Mouse (Mus musculus) hindbrain, postnatal 0 days (tissue): ENCODE data around the gene Srgap3. TPM values are rescaled to one million over a fixed set of nuclear protein-coding genes. Genes with fewer than 3 reads are reported as not detected.

Experiments used
- ATAC-seq: fragments of 200-750 bp; cut with Nextera tagmentation; 2 replicates; pipeline ENCODE4 v1.8.0; 2017; ENCODE audit warnings: mild to moderate bottlenecking, moderate TSS enrichment, moderate library complexity
- DNase-seq: peaks from one replicate; pipeline ENCODE4 v3.0.0-alpha.2; 2015; ENCODE audit warnings: low spot score
- H3K27ac ChIP-seq: fragments of 300-500 bp; sonication (generic); 2 replicates; pipeline ENCODE4 v1.5.1; 2014; ENCODE audit warnings: mild to moderate bottlenecking
- H3K27me3 ChIP-seq: fragments of 300-500 bp; sonication (generic); 2 replicates; pipeline ENCODE4 v1.6.1; 2014; ENCODE audit warnings: low read length, mixed read lengths; ENCODE audit not compliant: insufficient read depth
- H3K36me3 ChIP-seq: fragments of 300-500 bp; sonication (generic); 2 replicates; pipeline ENCODE4 v1.6.1; 2014; ENCODE audit warnings: low read length, mixed read lengths; ENCODE audit not compliant: insufficient read depth
- H3K4me1 ChIP-seq: fragments of 300-500 bp; sonication (generic); 2 replicates; pipeline ENCODE4 v1.6.1; 2014; ENCODE audit warnings: antibody characterized with exemption, low read length, mixed read lengths; ENCODE audit not compliant: insufficient read depth
- H3K4me2 ChIP-seq: fragments of 300-500 bp; sonication (generic); 2 replicates; pipeline ENCODE4 v1.6.1; 2014; ENCODE audit warnings: low read depth, mild to moderate bottlenecking, low read length, moderate library complexity, mixed read lengths
- H3K4me3 ChIP-seq: fragments of 300-500 bp; sonication (generic); 2 replicates; pipeline ENCODE4 v1.5.1; 2014; ENCODE audit warnings: low read length
- H3K9ac ChIP-seq: fragments of 300-500 bp; sonication (generic); replicated peaks from 2 replicates; pipeline ENCODE4 v1.6.1; 2014; ENCODE audit warnings: mild to moderate bottlenecking, low read length, moderate library complexity, mixed read lengths
- H3K9me3 ChIP-seq: fragments of 300-500 bp; sonication (generic); 2 replicates; pipeline ENCODE4 v1.6.1; 2016; ENCODE audit warnings: low read length, mixed read lengths
- CTCF ChIP-seq: IDR thresholded peaks from 2 replicates; pipeline ENCODE4 v1.5.1; 2016; ENCODE audit warnings: antibody characterized with exemption, control low read depth, low read depth
- WGBS: fragments of 180-500 bp; shearing (Covaris S2); extraction: QIAGEN DNeasy Blood & Tissue Kit; methylation state at CpG from one replicate; pipeline ENCODE4 v1.1.7; 2014; 5-methylcytosine and 5-hydroxymethylcytosine counted together
- polyA plus RNA-seq: library from polyadenylated mRNA; unstranded; fragments of >200 nt; fragmentation: Nextera tagmentation; extraction: Ambion mirVana; gene quantifications from 2 replicates; pipeline ENCODE4 v1.2.1, GENCODE M21; 2015
- total RNA-seq: library from RNA; depleted of rRNA; stranded (reverse); fragments of >200 nt; gene quantifications from 2 replicates; pipeline ENCODE4 v1.2.3, GENCODE M21; 2014

Srgap3 gene
- total and polyA plus RNA-seq, 2 experiments from 2014 or later, result 23.7 to 55.8 TPM

DNA sequence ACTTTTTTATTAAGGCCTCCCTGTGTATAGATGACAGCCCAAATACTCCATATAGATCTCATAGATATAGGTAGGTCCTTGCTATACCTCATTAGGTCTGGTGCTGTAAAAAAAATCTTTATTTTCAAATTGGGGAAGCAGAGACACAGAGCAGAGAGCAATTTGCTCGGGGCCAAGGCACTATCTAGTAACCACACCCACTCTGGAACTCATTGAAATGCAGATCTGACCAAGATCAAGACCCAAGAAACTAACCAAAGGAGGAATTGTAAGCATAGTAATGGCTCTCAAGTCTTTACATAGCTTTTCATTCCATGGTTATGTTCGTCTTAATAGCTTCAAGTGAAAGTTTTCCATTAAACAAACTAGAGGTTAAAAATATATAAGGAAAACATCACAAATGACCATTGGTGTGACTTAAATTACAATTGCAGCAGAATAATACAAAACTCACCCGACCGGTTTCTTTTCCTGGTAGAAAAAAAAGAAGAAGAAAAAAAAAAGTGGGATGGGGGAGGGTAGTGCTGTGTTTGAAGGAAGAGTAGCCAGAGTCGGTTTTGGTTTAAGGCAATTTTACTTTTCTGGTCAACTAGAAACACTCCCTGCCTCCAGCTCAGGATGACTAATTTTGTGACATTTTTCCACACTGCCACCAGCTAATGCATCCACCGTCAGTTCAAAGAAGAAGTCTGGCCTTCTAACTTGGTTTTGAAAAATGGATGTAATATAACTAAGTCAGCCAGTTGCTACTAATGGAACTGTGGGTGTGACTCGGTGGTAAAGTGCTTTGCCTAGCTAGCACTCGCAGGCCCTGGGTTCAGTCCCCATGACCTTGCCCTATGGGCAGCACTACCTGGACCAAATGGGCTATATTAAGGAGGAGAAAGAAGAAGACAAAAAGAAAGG lies 3.4 kb upstream of the Srgap3 start:
- H3K4me2 ChIP-seq, result no peak overlapping the region

DNA sequence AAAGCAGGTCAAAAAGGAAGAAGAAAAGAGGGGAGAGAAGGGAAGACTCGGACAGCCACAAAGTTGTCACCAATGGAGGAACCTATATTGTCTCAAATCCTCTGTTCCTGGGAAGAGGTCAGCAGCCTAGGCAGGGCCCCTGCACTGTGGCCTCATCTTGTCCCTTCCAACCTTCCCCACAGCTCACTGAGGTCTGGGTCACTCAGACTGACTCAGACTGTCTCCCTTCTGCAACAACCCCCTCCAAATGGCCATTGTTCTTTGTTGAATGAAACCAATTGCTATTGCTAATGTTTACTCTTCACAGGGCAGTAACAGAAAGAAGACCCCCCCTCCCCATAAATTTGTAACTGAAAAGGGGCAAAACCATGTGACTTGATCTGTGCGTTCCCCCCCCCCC lies 2.2 kb upstream of the Srgap3 start:
- Histone ChIP-seq H3K27me3 (no peaks in the 10 kb centered on the region), H3K4me3 (no peak overlapping the region), H3K9ac (no peak overlapping the region), H3K4me1 (peaks cover 6% of the 10 kb centered on the region), H3K4me2 (no peak overlapping the region), H3K9me3 (no peaks in the 10 kb centered on the region), H3K36me3 (no peaks in the 10 kb centered on the region), H3K27ac (no peak overlapping the region)
- no peak for ATAC-seq
- TF ChIP-seq CTCF, result no peak
- WGBS, result 21% methylated on average over 2 of the region's 2 CpGs
- DNase-seq, result no peak

More for the DNA sequence above, 3.4 kb upstream of the Srgap3 start:
- Histone ChIP-seq H3K36me3 (no peaks in the 10 kb centered on the region), H3K4me1 (peaks cover 4% of the 10 kb centered on the region; the same call in 1 of the 2 replicates), H3K9me3 (no peaks in the 10 kb centered on the region), H3K9ac (no peak overlapping the region), H3K27ac (no peak overlapping the region), H3K4me3 (no peak overlapping the region), H3K27me3 (no peaks in the 10 kb centered on the region)
- no peak for ATAC-seq
- no peak for TF ChIP-seq CTCF
- WGBS, result 55% methylated on average over 8 of the region's 8 CpGs
- DNase-seq, result no peak

DNA sequence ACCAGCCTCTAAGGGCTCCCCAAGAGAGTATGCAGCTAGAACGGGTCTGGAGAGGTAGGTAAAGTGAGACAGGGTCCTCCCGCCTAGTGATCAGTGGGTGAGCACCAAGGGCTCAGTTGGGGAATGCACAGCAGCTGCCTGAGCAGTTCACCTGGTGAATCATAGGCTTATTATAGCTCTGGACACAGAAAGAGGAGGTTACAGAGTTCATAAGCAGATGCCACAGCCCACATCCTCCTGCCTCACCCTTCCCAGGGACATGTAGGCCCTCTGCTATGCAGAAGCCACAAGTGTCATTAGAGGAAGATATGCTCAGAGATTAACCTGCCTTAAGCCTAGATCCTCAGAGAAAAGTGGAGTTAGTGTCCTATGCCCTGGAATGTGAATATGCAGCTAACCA lies 1.4 kb upstream of the Srgap3 start:
- no peak overlapping the region for H3K4me2 ChIP-seq
- no peak overlapping the region for H3K27ac ChIP-seq
- WGBS, result 73% methylated on average over 2 of the region's 2 CpGs

DNA sequence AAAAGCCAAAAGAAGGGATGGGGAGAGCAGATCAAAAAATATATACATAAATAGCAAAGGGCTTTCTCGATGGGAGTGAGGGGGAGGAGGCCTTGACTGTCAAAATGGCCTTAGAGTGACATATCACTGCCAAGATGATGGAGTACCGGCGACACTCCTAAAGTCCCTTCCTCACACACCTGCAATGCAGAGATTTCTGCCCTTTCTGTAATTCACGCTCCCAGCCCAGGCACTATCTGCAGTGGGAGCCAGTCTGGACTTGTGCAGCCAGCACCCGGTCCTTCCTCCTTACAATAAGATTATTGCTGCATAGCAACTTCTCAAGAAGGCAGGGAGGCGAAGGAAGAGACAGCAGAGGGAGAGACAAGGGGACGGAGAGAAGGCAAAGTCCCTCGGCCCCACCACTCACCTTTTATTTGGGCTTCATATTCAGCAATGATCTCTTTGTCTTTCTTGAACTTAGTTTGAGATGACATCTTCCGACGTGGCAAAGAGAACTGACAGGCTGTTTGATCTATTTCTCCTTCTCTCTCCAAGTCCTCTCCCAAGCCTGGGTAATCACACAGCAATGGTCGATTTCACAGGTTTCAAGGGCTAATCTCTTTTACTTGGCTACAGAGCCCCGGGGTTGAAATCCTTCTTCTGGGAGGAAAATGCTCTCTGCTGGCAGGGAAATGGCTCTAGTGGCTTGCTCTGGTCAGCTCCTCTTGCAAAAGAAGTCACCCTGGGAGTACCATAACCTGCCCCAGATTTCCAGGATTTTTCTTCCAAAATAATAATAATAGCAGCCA lies 850 bp downstream of the Srgap3 start:
- Histone ChIP-seq H3K9me3 (no peaks in the 10 kb centered on the region), H3K27me3 (no peaks in the 10 kb centered on the region), H3K9ac (peak overlapping the region; percentile 78), H3K4me3 (peak overlapping the region; percentile 69), H3K4me1 (peaks cover 22% of the 10 kb centered on the region), H3K27ac (peak overlapping the region; percentile 90), H3K36me3 (no peaks in the 10 kb centered on the region), H3K4me2 (peak overlapping the region; percentile 83)
- DNase-seq (peak; percentile 68), ATAC-seq (peak; percentile 11)
- no peak for TF ChIP-seq CTCF
- 4% methylated on average over 12 of the region's 12 CpGs for WGBS

More for the DNA sequence above, 1.4 kb upstream of the Srgap3 start:
- H3K9me3 ChIP-seq, result no peaks in the 10 kb centered on the region
- no peak overlapping the region for H3K9ac ChIP-seq
- no peak overlapping the region for H3K4me3 ChIP-seq
- DNase-seq (no peak), ATAC-seq (no peak)
- TF ChIP-seq CTCF, result no peak
- H3K27me3 ChIP-seq, result no peaks in the 10 kb centered on the region
- no peaks in the 10 kb centered on the region for H3K36me3 ChIP-seq
- peaks cover 13% of the 10 kb centered on the region for H3K4me1 ChIP-seq

DNA sequence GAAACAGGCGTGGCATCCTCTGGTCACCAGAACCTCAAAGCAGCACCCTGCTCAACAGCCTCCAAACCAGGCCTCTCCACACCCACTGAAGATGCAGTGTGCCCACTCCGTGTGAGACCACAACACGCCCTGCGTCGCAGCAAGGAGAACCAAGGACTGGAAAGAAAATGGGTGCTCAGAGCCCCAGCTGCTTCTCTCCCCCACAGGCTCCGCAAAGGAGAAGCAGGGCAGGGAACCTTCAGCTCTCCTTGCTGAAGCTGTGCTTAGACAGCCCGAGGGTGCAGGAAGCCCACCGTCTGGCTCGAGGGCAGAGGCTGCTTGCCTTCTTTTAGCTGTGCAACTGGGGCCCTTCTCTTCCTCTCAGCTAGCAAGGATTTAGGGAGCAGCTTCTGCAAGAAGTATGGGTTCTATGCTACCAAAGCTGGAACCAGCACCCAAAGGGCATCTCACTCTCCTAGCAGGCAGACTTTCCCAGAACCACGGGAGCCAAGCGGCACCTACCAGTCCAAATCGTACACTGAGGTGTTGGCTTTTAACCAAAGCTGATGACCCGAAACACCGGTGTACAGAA lies 1.8 kb downstream of the Srgap3 start:
- Histone ChIP-seq H3K27ac (peak overlapping the region; percentile 90), H3K9me3 (no peaks in the 10 kb centered on the region), H3K36me3 (no peaks in the 10 kb centered on the region; the same call in 1 of the 2 replicates), H3K4me3 (peak overlapping the region; percentile 69), H3K4me1 (peaks cover 26% of the 10 kb centered on the region), H3K4me2 (peak overlapping the region; percentile 83), H3K9ac (peak overlapping the region; percentile 78), H3K27me3 (no peaks in the 10 kb centered on the region)
- DNase-seq, result peak; percentile 44
- 5% methylated on average over 14 of the region's 14 CpGs for WGBS
- peak; percentile 10; the same call in 1 of the 2 replicates for ATAC-seq
- no peak for TF ChIP-seq CTCF

DNA sequence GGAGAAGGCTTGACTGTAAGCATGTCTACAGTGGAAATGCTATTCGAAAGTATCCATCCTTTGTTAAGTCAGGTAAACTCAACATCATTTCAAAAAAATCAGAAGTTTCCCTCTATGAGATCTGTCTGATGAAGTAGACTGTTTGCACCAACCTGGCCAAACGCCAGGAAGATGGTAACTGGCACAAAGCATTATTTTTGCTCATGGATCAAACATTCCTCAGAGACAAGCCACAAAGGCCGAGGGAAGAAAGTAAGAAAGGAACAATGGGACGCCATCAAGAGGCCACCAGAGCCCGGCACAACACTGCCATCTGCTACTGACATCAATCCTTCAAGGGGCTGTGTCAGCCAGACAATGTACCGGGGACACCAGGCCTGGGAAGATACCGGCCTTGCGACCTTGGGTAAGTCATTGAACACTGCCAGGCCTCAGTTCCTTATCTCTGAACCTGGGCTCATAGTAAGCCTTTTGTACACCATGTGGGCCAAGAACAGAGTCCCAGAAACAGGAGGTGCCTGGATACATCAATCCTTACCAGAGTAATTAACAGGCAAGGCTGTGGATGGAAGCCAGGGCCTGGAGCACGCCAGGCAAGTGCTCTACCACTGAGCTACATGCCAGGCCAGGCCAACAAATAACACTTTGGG lies 3.3 kb downstream of the Srgap3 start:
- WGBS, result 21% methylated on average over 9 of the region's 9 CpGs
- Histone ChIP-seq H3K27ac (peak overlapping the region; percentile 51; the same call in 1 of the 2 replicates), H3K4me2 (peak overlapping the region; percentile 83), H3K36me3 (no peaks in the 10 kb centered on the region; the same call in 1 of the 2 replicates), H3K4me3 (peak overlapping the region; percentile 69), H3K27me3 (no peaks in the 10 kb centered on the region), H3K4me1 (peaks cover 35% of the 10 kb centered on the region), H3K9ac (0 out of 2 replicates have a peak overlapping the region, but pooled peaks have one; percentile 13), H3K9me3 (no peaks in the 10 kb centered on the region)
- TF ChIP-seq CTCF, result no peak
- no peak for ATAC-seq
- peak; percentile 56 for DNase-seq
